ENCODE assay signal across 16 mouse cellular contexts in the genomic region with DNA sequence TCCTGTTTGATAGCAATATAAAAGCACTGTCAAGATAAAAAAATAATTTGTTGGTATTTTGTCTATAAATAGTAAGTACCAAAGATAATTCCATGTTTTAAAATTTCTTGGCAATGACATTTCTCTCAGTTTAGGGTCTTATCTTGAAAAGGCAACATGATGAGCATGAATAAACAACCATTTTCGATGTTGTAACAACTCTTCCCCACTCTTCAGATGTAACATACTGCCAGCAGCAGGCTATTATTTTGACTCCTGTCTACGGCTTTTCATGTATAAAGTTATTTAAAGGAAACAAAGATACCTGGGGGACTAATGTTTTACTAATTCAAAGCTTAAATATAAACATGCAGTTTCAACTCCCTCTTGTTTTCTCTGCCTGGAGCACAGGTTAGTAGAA.
"Had no signal": no experiment of that assay in that cellular context is flagged by ENCODE, and none has a peak within 500 bp of the region (broad histone marks: within the 10 kb centered on the region; RNA-seq: fewer than 3 reads in every experiment).

No protein-coding gene starts in this region.

- H3K27me3 ChIP-seq: neural tube, embryonic 13.5 days; neural tube, embryonic 15.5 days; stomach, embryonic 15.5 days had no signal

- H3K4me1 ChIP-seq: neural tube, embryonic 13.5 days; neural tube, embryonic 15.5 days; stomach, embryonic 15.5 days had no signal

- H3K36me3 ChIP-seq: neural tube, embryonic 13.5 days; neural tube, embryonic 15.5 days; stomach, embryonic 15.5 days had no signal

- H3K27ac ChIP-seq: neural tube, embryonic 13.5 days; neural tube, embryonic 15.5 days; stomach, embryonic 15.5 days; stomach, postnatal 0 days had no signal

- H3K4me2 ChIP-seq: neural tube, embryonic 13.5 days; neural tube, embryonic 15.5 days; stomach, embryonic 15.5 days had no signal

- H3K9ac ChIP-seq: neural tube, embryonic 13.5 days; neural tube, embryonic 15.5 days; stomach, embryonic 15.5 days had no signal

- H3K9me3 ChIP-seq: neural tube, embryonic 13.5 days; neural tube, embryonic 15.5 days; stomach, embryonic 15.5 days had no signal

- DNase-seq: retina, postnatal 1 day; right cerebral cortex, adult 18-20 months; right cerebral cortex, postnatal 14 days; right cerebral cortex, postnatal 25 days; right cerebral cortex, postnatal 4 days; spleen, adult 18-20 months; thymus, adult 18-20 months; thymus, adult 2 months; thymus, postnatal 14 days; thymus, postnatal 25 days; thymus, postnatal 36 days; thymus, postnatal 4 days had no signal

- H3K4me3 ChIP-seq: neural tube, embryonic 13.5 days; neural tube, embryonic 15.5 days; stomach, embryonic 15.5 days had no signal
